Mouse (Mus musculus): Measurements from ENCODE around the gene Elob.

Elob gene

GRCm38 (mm10) chr17:23783352-23783751 is 45.6 kb downstream of the Elob start:
- DNase-seq (ENCODE audit: low read depth): no peak

GRCm38 (mm10) chr17:23778447-23778846 is 50.5 kb downstream of the Elob start:
- no peak for DNase-seq (ENCODE audit: low read depth)

GRCm38 (mm10) chr17:23777141-23777540 is 51.8 kb downstream of the Elob start:
- no peak for DNase-seq (ENCODE audit: low read depth)

- DNase-seq (ENCODE audit: low read depth): no peak
Measured at GRCm38 (mm10) chr17:23776216-23776615, 52.7 kb downstream of the Elob start.

Data from fibroblast of lung, adult 2 months (primary cell).